Mouse (Mus musculus): ENCODE measurements around the gene Frmd8.

GRCm38 (mm10) chr19:5878362-5878722 is 3.3 kb upstream of the Frmd8 start:
- TF ChIP-seq POLR2A (IDR thresholded peaks at IDR 0.05; ENCODE audit: low read depth, low read length) (no peak), CTCF (conservative IDR thresholded peaks at IDR 0.05; ENCODE audit: insufficient read depth, insufficient read length, low read depth, low read length) (no peak)

Data from kidney, adult 2 months (tissue).